Mouse (Mus musculus): ENCODE measurements around the gene Lce3e.

Gene Lce3e

GRCm38 (mm10) chr3:92966761-92967160 is at the start of gene Lce3e:
Gene Lce3e (plus strand): TSS chr3:92967061.
- DNase-seq, result no peak

GRCm38 (mm10) chr3:92920364-92920763 is 46.5 kb upstream of the Lce3e start:
- no peak for DNase-seq

GRCm38 (mm10) chr3:92926130-92926529 is 40.7 kb upstream of the Lce3e start, which contains the start of gene Lce3a:
Gene Lce3a (minus strand): TSS chr3:92926230.
- no peak for DNase-seq

GRCm38 (mm10) chr3:92932679-92933078 is 34.2 kb upstream of the Lce3e start, which contains the start of gene Lce3b:
Gene Lce3b (plus strand): TSS chr3:92932979.
- no peak for DNase-seq

- no peak for DNase-seq
Measured at GRCm38 (mm10) chr3:92944186-92944585, 22.7 kb upstream of the Lce3e start, which contains the start of gene Lce3c. Gene Lce3c (plus strand): TSS chr3:92944486.

GRCm38 (mm10) chr3:92957090-92957489 is 9.8 kb upstream of the Lce3e start, which contains the start of gene Lce3d:
Gene Lce3d (plus strand): TSS chr3:92957390.
- DNase-seq, result no peak

- DNase-seq, result no peak
Measured at GRCm38 (mm10) chr3:92978484-92978883, 11.6 kb downstream of the Lce3e start.

- no peak for DNase-seq
Measured at GRCm38 (mm10) chr3:92991926-92992325, 25.1 kb downstream of the Lce3e start, which contains the start of gene Lce3f. Gene Lce3f (plus strand): TSS chr3:92992226.

GRCm38 (mm10) chr3:92998691-92999090 is 31.8 kb downstream of the Lce3e start:
- peak; percentile 28 for DNase-seq

GRCm38 (mm10) chr3:93000621-93001020 is 33.8 kb downstream of the Lce3e start:
- no peak for DNase-seq

- DNase-seq, result no peak
Measured at GRCm38 (mm10) chr3:93002843-93003242, 36.0 kb downstream of the Lce3e start.

GRCm38 (mm10) chr3:93014378-93014801 is 47.5 kb downstream of the Lce3e start:
- no peak for DNase-seq

- no peak for DNase-seq
Measured at GRCm38 (mm10) chr3:93014871-93015270, 48.0 kb downstream of the Lce3e start.

- DNase-seq, result no peak
Measured at GRCm38 (mm10) chr3:93015460-93016104, 48.7 kb downstream of the Lce3e start, which contains the start of gene Crct1. Gene Crct1 (minus strand): TSS chr3:93015687.
